Mouse (Mus musculus): ENCODE measurements at regions not wholly inside any gene's neighbourhood (a gene's known extent, or its start where the extent isn't known, plus 50 kb on each side); places are given as distances from the start of the nearest gene placed in this dataset.

GRCm38 (mm10) chr10:21672171-21672570 lies 79.2 kb downstream of the 1700020N01Rik start:
- DNase-seq: no peak

- DNase-seq: no peak
These were observed 79.7 kb downstream of the 1700020N01Rik start for GRCm38 (mm10) chr10:21672666-21673065.

GRCm38 (mm10) chr10:21673831-21674230 lies 80.9 kb downstream of the 1700020N01Rik start:
- DNase-seq: no peak

GRCm38 (mm10) chr10:21675786-21676185 lies 82.8 kb downstream of the 1700020N01Rik start:
- DNase-seq: no peak

GRCm38 (mm10) chr10:21677911-21678310 lies 85.0 kb downstream of the 1700020N01Rik start:
- DNase-seq: no peak

GRCm38 (mm10) chr10:21678372-21678771 lies 85.4 kb downstream of the 1700020N01Rik start:
- DNase-seq: no peak

GRCm38 (mm10) chr10:21678811-21679451 lies 86.0 kb downstream of the 1700020N01Rik start:
- peak; percentile 91 for DNase-seq

- DNase-seq: no peak
These were observed 87.8 kb downstream of the 1700020N01Rik start for GRCm38 (mm10) chr10:21680789-21681188.

GRCm38 (mm10) chr10:21684286-21685013 lies 91.5 kb downstream of the 1700020N01Rik start:
- DNase-seq: no peak

- peak; percentile 64 for DNase-seq
These were observed 92.3 kb downstream of the 1700020N01Rik start for GRCm38 (mm10) chr10:21685122-21685798.

- peak; percentile 85 for DNase-seq
These were observed 93.1 kb downstream of the 1700020N01Rik start for GRCm38 (mm10) chr10:21686060-21686459.

- no peak for DNase-seq
These were observed 94.5 kb downstream of the 1700020N01Rik start for GRCm38 (mm10) chr10:21687484-21687883.

- peak; percentile 33 for DNase-seq
These were observed 95.6 kb downstream of the 1700020N01Rik start for GRCm38 (mm10) chr10:21688513-21688912.

GRCm38 (mm10) chr10:21689847-21690269 lies 96.9 kb downstream of the 1700020N01Rik start:
- DNase-seq: no peak

- DNase-seq: no peak
These were observed 102.2 kb downstream of the 1700020N01Rik start for GRCm38 (mm10) chr10:21695185-21695584.

GRCm38 (mm10) chr10:21696671-21697070 lies 103.7 kb downstream of the 1700020N01Rik start:
- no peak for DNase-seq

- DNase-seq: no peak
These were observed 108.6 kb downstream of the 1700020N01Rik start for GRCm38 (mm10) chr10:21701580-21701979.

- no peak for DNase-seq
These were observed 109.2 kb downstream of the 1700020N01Rik start for GRCm38 (mm10) chr10:21702134-21702533.

- no peak for DNase-seq
These were observed 118.9 kb downstream of the 1700020N01Rik start for GRCm38 (mm10) chr10:21711866-21712265.

- no peak for DNase-seq
These were observed 119.9 kb downstream of the 1700020N01Rik start for GRCm38 (mm10) chr10:21712828-21713227.

GRCm38 (mm10) chr10:21715436-21715835 lies 122.5 kb downstream of the 1700020N01Rik start:
- DNase-seq: no peak

GRCm38 (mm10) chr10:21718189-21718588 lies 125.2 kb downstream of the 1700020N01Rik start:
- DNase-seq: no peak

GRCm38 (mm10) chr10:21724351-21724750 lies 131.4 kb downstream of the 1700020N01Rik start:
- DNase-seq: no peak

Data from adrenal gland, adult 8-10 months (tissue).